Mouse (Mus musculus) cortical plate, adult 2 months (tissue): Measurements from ENCODE around the gene Srcin1. TPM values are rescaled to one million over a fixed set of nuclear protein-coding genes. Genes with fewer than 3 reads are reported as not detected.
A peak's percentile ranks its signal among the peaks of the same experiment; 100 is the strongest.

Source experiments
- H3K27ac ChIP-seq: fragments of 200-500 bp; 2 replicates; pipeline ENCODE4 v1.5.1; 2012; ENCODE audit warnings: low read length, control low read depth, inconsistent platforms; ENCODE audit not compliant: insufficient read depth
- H3K4me1 ChIP-seq: fragments of 200-500 bp; 2 replicates; pipeline ENCODE4 v1.6.1; 2011; ENCODE audit warnings: low read length; ENCODE audit not compliant: control insufficient read depth, insufficient read depth
- H3K4me3 ChIP-seq: fragments of 200-500 bp; 2 replicates; pipeline ENCODE4 v1.5.1; 2011; ENCODE audit warnings: mild to moderate bottlenecking, low read length, control low read depth; ENCODE audit not compliant: insufficient read depth
- CTCF ChIP-seq: fragments of 200-500 bp; IDR thresholded peaks from 2 replicates; pipeline ENCODE4 v1.5.1; 2011; ENCODE audit warnings: mild to moderate bottlenecking, control low read depth, low read length; ENCODE audit not compliant: insufficient read depth; ENCODE audit errors: extremely low read depth
- POLR2A ChIP-seq: fragments of 200-500 bp; IDR thresholded peaks from 2 replicates; pipeline ENCODE4 v1.6.1; 2011; ENCODE audit warnings: mild to moderate bottlenecking, low read length, control low read depth; ENCODE audit not compliant: insufficient read depth; ENCODE audit errors: extremely low read depth
- polyA plus RNA-seq: library from polyadenylated mRNA; depleted of rRNA; stranded (reverse); fragments of >200 nt; gene quantifications from 2 replicates; pipeline ENCODE4 v1.2.3, GENCODE M21; 2012

Srcin1 gene
- polyA plus RNA-seq, 1 experiment: 141 TPM

DNA sequence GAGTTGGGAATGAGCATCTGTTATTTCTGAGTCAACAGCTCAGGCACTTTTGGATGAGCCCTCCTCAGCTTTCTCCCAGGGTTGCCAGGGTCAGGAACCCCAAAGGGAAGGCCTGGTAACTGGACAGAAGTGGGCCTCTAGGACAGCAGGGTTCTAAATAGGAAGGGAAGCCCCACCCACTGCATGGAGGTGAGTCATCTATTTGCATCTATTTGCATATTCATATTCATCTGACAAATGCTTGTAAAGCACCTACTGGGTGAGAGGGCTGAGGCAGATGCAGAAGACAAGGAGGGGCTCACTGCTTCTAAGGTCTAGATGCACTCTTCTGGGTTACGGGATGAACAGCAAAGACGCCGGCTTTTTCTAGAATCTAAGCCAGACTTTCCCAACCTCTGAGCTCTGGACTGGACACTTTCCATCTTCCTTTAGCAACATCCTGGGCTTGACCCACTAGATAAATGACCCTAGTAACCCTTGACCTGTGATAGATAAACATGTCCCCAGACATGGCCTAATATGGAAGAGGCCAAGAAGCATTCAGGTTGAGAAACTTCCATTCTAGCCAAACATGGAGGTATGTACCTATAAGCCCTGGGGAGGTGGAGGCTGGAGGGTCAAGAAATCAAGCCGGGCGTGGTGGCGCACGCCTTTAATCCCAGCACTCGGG, 31.2 kb upstream of the Srcin1 start:
- TF ChIP-seq CTCF (no peak), POLR2A (no peak)
- peaks cover 13% of the 10 kb centered on the region for H3K4me1 ChIP-seq
- no peak overlapping the region for H3K4me3 ChIP-seq
- H3K27ac ChIP-seq: no peak overlapping the region

GRCm38 (mm10) chr11:97603891-97604290, 27.9 kb upstream of the Srcin1 start:
- Histone ChIP-seq H3K4me1 (peaks cover 1% of the 10 kb centered on the region; the same call in 1 of the 2 replicates), H3K4me3 (no peak overlapping the region), H3K27ac (no peak overlapping the region)
- TF ChIP-seq CTCF (no peak), POLR2A (no peak)

GRCm38 (mm10) chr11:97602223-97602622, 26.2 kb upstream of the Srcin1 start:
- H3K4me3 ChIP-seq: no peak overlapping the region
- peaks cover 1% of the 10 kb centered on the region; the same call in 1 of the 2 replicates for H3K4me1 ChIP-seq
- peak overlapping the region; percentile 69; the same call in 1 of the 2 replicates for H3K27ac ChIP-seq
- TF ChIP-seq CTCF (no peak), POLR2A (no peak)

DNA sequence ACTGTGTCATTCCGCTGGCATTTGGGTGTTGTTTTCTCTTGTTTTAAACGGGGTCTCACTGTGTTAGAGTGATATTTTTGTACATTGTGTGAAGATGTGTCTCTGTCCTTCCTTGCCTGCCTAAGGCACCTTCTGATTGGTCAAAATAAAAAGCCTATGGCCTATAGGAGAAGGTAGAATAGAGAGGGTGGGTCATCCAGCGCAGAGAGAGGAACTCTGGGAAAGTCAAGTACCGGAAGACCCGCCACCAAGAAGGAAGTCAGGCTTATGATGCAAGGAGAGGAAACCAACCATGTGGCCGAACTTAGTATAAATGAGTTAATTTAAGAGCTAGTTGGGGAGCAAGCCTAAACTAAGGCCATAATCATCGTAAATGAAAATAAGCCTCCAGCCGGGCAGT, 23.1 kb upstream of the Srcin1 start:
- no peak overlapping the region for H3K4me3 ChIP-seq
- TF ChIP-seq CTCF: no peak
- no peak for TF ChIP-seq POLR2A
- no peak overlapping the region for H3K27ac ChIP-seq
- peaks cover 1% of the 10 kb centered on the region; the same call in 1 of the 2 replicates for H3K4me1 ChIP-seq

GRCm38 (mm10) chr11:97597945-97598691, 22.1 kb upstream of the Srcin1 start:
- H3K4me1 ChIP-seq: peaks cover 1% of the 10 kb centered on the region; the same call in 1 of the 2 replicates
- no peak for TF ChIP-seq POLR2A
- no peak for TF ChIP-seq CTCF
- no peak overlapping the region for H3K4me3 ChIP-seq
- H3K27ac ChIP-seq: no peak overlapping the region

DNA sequence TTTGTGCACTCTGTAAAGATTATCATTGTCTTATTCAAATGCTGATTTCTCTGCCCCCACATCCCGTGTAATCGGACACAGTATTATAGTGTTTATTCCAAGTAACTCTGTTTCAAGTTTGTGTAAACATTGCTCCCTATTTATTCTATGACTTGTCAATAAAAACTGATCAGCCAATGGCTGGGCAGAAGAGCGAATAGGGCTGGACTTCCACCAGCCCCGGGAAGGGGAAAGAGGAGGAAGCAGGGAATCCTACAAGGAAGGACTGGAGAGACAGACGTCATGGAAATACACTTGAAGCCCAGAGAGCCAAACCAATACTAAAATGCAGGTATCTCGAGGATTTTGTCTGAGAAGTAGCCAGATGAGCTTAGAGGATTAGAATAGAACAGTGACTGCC, 18.1 kb upstream of the Srcin1 start:
- TF ChIP-seq POLR2A (no peak), CTCF (no peak)
- Histone ChIP-seq H3K4me3 (no peak overlapping the region), H3K4me1 (peaks cover 2% of the 10 kb centered on the region; the same call in 1 of the 2 replicates), H3K27ac (no peak overlapping the region)

GRCm38 (mm10) chr11:97591910-97592309, 15.9 kb upstream of the Srcin1 start:
- peaks cover 2% of the 10 kb centered on the region; the same call in 1 of the 2 replicates for H3K4me1 ChIP-seq
- H3K4me3 ChIP-seq: no peak overlapping the region
- no peak for TF ChIP-seq CTCF
- TF ChIP-seq POLR2A: no peak
- H3K27ac ChIP-seq: no peak overlapping the region

GRCm38 (mm10) chr11:97590227-97590960, 14.4 kb upstream of the Srcin1 start:
- H3K4me3 ChIP-seq: no peak overlapping the region
- no peak for TF ChIP-seq CTCF
- no peak for TF ChIP-seq POLR2A
- peak overlapping the region; percentile 6 for H3K27ac ChIP-seq
- peaks cover 2% of the 10 kb centered on the region; the same call in 1 of the 2 replicates for H3K4me1 ChIP-seq

GRCm38 (mm10) chr11:97589216-97589615, 13.2 kb upstream of the Srcin1 start:
- H3K4me1 ChIP-seq: peaks cover 2% of the 10 kb centered on the region; the same call in 1 of the 2 replicates
- peak overlapping the region; percentile 45; the same call in 1 of the 2 replicates for H3K27ac ChIP-seq
- TF ChIP-seq POLR2A (no peak), CTCF (no peak)
- no peak overlapping the region for H3K4me3 ChIP-seq
